Mouse (Mus musculus) cerebellum, postnatal 25 days (tissue): ENCODE results near the gene Rbpj.

ENCODE experiments used
- DNase-seq, 2 experiments: peaks; one replicate each; pipeline ENCODE4 v3.0.0; 2021; ENCODE audit warnings: mixed read lengths in 2 of 2

Rbpj gene

DNA sequence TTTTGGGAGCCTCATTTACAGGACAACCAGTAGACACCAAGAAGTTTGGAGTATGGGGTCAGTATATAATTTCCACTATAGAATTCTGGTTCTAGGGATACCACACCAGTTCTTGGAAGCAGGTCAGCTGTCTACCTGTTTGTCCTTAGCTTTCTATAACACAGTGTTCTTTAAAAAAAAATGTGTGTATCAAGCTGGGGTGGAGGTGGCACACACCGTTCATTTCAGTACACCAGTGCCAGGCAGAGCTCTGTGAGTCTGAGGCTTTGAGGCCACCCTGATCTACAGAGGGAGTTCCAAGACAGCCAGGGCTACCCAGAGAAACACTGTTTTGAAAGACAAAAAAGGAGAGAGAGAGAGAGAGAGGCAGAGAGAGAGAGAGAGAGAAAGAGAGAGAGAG is 87.3 kb downstream of the Rbpj start:
- DNase-seq = no peak

DNA sequence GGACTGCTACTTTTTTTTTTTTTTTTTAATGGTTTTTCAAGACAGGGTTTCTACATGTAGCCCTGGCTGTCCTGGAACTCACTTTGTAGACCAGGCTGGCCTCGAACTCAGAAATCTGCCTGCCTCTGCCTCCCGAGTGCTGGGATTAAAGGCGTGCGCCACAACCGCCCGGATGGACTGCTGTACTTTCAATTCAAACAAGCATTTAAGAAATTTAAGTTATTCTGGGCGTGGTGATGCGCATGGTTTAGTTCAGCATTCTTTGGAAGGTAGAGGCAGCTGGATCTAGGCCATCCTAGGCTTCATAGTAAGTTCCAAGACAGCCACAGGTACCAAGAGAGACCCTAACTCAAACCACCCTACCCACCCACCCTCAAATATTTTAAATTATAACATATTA is 88.2 kb downstream of the Rbpj start:
- no peak for DNase-seq

DNA sequence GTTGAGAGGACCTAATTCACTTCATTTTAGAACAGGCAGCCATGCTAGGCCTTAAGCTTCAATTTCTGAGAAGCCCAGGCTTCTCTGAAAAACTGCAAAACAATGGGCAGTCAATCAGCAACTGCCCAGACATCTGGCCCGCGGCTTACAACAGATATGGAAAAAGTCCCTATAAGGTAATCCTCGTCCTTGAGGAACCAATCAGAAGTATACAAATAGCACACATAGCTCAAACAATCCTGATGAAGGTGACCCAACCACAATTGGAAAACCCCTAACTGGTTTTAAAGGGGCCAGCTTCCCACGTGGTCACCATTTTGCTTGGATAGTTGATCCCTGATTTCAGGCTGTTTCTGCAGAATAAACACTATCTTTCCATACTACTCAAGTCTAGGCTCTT is 89.0 kb downstream of the Rbpj start:
- DNase-seq = no peak

DNA sequence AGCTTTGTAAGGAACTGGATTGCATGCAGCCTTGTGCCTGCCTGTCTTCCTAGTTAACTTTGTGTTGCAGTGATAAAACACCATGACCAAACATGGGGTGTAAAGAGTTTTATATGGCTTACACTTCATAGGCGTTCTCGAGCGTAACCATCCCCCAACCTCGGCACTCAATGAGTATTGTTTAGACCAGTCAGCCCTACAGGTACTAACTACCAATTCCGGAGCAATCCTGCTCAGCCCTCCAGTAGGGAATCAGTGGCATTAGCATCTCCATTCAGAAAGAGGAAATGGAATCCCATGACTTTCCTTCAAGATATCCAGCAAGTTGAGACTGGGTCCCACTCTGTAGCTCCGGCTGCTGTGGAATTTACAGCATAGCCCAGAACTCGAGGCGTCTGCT is 89.5 kb downstream of the Rbpj start:
- no peak for DNase-seq

DNA sequence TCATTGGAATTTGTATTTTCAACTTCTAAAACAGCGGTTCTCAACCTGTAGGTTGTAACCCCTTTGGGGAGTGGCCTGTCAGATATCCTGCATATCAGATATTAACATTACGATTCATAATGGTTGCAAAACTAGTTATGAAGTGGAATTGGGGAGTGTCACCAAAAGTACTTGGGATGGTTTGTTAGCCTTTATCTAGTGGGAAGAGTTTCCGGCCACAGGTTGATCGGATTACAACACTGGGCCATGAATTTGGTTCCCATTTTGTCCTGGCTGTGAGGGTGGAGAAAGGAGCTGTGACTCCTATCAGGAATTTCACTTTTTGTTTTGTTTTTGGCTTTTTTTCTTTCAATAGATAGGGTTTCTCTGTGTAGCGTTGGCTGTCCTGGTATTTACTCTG is 90.0 kb downstream of the Rbpj start:
- no peak for DNase-seq

DNA sequence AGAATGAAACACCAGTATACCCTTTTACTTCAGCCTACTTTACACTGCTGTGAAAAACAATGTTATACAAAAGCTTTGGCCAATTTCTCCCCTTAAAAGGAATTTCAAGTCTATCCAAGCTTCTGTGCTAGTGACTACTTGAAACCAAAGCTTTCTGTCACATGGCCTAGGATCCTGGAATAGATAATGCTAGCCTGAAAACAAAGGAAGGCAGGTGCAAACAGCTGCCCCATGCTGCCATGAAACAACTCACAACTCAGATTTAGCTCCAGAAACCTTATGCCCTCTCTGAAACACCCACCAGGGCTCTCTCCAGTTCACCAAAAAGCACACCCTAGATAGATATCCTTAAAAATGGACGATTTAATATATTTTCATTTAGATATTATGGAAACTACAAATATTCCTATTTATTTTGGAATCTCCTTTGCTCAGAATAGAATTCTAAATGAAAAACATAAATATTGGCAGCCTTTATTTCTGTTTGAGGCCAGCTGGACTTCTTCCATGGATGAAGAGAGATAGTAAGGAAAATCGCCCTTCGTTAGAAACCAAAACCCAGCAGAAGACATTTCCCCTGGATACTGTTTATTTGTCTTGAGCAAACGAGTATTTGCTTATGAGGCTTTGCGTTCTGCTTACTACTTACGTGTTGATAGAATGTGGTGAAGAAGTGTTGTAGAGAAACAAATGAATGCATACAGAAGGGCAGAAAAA is 91.8 kb downstream of the Rbpj start:
- no peak for DNase-seq

DNA sequence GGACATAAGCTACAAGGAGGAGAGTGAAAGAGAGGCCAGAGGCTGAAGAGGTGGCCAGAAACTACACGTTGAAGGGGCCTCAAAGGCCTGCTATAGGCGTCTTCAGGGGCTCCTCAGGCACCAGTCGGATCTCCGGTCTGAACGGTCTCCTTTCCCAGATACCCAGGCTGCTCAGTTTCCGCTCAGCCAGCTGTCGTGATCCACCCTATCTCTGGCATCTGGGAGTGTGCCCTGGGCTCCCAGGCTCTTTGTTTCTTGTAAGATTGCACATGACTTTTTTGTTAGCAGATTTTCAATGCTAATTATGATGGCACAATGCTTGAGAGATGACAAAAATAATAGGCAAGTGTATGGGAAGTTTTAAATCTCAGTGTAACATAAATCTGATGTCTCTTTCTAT is 95.2 kb downstream of the Rbpj start:
- DNase-seq = no peak

DNA sequence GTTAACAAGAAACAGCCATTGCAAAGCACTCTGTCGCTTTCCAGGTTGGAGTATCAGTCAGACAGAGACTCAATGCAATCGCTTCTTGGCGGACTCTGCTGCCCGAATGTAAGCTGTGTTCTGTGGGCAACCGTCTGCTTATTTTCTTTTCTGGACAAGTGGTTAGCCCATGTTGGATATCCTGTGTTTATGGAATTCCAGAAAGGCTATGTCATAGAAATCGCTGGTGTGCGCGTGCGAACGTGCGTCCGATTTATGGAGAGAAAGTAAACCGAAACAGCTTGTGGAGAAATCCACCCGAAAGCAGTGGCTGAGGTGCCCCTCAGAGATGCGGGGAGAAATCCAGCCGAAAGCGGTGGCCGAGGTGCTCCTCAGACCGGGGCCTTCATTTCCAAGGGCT is 98.4 kb downstream of the Rbpj start:
- no peak for DNase-seq

DNA sequence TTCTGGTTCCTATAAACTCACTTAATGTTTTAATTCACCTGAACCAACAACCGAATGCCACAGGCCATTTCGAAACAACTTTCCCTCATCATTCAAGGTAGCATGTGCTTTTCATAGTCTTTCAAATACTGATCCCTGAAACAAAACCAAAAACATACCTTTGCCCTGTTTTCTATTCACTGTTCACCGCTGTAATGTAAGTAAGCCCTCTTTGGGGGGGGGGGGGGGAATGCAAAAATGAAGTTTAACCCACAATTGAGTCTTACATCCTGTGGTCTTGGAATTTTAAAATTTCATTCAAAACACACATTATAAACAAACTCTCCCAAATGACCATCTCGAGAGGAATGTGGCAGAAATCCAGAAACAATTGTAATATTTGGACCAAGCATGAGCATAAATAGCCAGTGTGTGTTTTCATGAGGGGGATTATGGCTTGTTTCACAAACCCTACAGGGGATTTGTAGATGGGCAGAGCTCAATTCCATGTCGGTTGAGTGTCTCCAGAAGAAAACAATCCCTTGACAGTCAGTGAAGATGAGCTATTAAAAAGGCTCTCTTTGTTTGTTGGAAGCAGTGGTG is 99.4 kb downstream of the Rbpj start:
- DNase-seq = no peak

DNA sequence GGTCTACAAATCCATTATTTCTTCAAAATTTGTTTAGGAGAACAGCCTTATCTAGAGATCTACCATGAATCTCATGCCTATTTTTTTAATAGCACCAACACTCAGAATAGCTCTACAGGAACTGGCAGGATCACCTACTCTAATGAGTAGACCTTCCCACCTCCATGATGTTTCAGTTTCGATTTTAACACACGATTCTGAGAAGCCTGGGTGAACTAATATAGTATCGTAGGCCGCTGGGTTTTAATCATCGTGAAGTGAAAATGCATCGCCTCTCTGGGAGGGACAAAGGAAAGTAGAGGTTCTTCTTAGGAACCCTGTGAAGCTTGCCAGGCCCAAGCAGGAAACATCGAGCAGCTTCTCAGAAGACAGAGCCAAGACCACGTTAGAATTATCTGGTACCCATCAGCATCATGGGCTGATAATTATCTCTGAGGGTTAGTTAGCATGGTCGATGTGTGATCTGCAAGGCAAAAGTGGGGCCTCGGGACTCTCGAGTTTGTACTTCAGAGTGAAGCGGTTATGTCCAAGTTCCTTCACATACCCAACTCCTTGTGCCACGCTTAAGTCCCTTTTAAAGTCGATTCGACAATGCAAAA is 100.6 kb downstream of the Rbpj start:
- DNase-seq = no peak

DNA sequence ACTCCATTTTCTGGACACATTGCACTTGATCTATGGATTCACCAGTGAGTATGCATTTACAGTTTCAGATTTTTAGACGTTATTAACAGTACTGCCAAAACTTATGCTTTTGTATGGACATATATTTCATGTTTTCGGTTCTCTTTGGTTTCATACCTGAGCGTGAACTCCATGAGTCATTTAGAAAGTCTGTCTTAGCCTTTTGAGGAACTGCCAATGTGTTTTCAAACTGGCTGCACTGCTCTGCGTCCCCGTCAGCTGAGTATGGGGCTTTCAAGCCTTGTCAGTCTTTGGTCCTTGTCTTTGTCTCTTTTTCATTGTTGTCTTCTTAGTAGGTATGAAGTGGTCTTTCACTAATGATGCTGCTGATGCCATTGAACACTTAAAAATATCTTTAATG is 106.5 kb downstream of the Rbpj start:
- no peak for DNase-seq

DNA sequence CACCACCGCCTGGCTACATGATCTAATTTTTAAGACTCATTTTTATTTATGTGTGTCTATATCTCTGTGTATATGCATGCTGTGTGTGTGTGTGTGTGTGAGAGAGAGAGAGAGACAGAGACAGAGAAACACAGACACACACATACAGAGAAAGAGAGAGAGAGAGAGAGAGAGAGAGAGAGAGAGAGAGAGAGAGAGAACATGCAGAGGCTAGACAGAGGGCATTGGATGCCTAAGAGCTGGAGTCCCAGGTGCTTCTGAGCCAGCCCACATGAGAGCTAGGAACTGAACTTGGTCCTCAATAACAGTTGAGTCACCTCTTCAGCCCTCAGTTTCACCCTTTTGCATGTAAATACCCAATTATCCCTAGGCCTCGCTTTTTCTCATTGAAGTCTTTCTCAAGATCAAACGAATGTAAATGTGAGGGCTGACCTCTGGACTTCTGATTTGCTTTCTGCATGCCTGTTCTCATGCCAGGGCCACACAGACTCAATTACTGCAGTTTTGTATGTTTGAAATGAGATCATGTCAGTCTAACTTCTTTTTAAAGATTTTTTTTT is 109.0 kb downstream of the Rbpj start:
- DNase-seq = no peak

DNA sequence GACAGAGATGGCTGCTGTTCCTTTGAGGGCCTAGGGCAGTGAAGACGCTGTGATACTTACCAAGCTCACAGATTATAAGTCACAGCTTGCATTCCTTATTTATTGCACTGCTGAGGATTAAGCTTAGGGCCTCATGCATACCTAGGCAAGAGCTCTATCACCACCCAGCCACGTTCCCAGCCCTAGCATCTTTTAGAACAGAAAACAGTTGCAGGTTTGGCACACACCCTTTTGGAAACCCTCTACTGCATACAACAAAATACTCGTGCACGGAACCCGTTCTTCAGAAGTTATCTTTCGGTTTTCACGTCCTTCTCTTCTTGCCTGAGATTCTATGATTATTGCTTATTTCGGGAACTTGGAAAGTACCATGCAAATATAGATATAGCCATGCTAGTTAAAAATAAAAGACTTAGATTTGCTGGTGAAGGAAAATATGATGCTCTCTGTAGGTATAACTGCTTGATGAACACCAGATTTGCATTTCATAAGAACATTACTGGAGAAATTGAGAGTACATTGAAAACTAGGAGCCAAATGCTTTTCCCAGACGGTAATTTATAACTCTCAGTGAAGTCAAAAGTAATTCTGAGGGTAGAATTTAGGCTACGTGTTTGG is 111.4 kb downstream of the Rbpj start:
- DNase-seq = no peak

DNA sequence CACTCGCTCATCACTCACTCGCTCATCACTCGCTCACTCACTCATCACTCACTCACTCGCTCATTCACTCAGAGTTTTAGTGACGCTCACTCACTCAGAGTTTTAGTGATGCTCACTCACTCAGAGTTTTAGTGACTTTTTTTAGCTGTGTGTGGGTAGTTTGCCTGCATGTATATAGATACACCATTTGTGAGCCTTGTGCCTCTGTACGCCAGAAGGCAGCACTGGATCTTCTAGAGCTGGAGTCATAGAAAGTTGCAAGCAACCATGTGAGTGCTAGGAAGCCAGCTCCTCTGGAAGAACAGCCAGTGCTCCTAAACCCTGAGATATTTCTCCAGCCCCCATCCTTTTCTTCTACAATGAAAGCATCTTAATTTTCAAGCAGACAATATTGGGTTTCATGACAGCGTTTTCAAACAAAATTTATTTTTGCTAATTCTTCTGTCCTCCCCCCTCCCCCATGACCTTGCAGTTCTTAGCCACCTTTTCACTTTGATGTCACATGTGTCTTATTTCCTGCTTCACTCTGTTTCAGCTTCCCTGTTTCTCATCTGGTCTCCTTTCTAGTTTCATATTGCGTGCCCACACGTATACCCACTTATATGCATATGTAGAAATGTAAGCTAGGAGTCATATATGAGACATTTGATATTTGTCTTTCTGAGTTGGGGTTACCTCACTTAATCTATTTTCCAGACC is 118.3 kb downstream of the Rbpj start:
- DNase-seq = no peak

DNA sequence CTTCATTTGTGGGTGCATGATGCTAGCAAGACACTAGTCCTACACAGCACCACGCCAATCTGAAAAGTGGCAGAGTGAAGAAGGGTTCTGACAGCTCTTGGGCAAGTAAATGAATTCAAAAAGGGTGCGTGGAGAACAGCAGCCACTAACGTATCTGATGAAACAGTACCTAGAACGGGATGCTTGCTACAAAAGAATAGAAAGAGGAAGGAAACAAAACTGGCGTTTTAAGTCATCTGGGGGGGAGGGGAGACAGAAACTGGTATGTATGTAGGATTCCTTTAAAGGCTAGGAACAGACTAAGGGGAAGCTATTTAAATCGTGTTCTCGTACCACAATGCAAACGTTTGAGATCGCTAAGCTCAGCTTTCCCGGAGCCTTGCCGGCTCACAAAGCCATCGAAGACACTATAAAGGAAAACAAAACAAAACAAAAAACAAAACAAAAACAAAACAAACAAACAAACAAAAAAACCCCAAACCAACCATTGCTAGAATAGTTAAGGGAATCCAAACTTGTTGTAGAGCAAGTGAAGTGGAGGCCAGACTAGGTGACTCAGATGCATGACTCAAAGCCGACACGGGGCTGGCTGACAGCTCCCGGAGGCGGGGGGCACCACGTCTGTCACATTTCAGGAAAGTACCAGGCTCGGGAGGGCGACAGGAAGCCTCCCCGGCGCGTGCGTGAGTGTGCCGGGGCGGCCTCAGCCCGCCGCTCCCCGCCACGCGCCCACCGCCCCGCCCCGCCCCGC is 122.6 kb downstream of the Rbpj start:
- peak; percentile 11 to 13 for DNase-seq

DNA sequence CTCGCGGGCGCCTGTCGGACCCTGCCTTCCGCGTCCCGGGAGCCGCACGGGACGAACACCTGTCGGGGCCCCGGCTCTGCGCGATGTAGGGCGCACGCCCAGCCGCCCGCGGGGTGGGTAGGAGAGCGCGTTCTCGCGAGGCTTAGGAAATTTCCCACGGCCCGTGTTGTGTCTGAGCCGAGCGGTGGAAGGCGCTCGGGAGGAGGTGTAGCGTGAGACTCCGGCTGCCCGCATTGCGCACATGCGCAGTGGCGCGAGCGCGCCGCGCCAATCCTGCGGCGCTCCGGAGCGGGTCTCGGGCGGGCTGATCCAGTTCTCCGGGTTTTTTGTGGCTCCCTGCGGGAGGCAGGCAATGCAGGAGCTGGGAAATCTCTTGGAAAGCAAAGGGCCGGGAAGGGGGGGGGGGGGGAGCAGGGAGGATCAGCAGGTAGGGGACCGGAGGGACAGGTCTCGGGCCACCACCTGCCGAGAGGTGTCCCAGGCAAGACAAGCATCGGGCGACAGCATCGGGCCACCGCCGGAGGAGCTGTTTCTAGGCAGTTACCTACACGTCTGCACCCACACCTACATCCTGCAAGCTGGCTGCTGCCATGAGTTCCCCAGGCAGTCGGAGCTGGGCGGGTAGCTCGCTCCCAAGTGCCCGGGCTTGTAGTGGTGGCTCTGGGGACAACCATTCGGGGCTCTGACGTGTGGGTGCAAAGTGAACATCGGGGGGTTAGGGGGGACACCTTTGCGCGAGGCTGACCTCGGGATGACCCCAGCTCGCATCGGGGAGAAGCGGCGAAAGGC is 123.4 kb downstream of the Rbpj start:
- DNase-seq = peak; percentile 99

DNA sequence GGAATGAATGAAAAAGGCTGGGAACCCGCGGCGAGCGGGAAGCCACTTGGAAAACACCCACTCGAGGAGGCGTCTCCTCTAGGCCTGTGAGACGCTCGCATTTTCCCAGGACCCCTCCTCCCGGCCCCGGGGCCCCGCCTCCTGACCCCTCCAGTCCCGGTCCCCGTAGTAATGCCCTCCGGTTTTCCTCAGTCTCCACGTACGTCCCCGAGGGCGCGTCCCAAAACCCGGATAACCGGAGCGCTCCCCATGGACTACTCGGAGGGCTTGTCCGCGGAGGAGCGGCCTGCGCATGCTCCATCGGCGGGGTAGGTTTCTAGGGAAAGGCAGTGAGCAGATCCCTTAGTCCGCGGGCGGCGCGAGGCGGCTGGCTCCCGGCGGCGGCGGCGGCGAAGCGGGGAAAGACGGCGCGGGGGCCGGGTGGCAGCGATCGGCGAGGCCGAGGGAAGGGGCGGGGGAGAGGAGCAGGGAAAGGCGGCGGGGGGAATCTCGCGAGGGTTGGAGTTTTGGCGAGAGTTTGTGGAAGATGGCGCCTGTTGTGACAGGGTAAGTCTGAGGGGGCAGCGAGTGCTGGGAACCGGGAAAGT is 124.3 kb downstream of the Rbpj start:
- DNase-seq = peak; percentile 100

DNA sequence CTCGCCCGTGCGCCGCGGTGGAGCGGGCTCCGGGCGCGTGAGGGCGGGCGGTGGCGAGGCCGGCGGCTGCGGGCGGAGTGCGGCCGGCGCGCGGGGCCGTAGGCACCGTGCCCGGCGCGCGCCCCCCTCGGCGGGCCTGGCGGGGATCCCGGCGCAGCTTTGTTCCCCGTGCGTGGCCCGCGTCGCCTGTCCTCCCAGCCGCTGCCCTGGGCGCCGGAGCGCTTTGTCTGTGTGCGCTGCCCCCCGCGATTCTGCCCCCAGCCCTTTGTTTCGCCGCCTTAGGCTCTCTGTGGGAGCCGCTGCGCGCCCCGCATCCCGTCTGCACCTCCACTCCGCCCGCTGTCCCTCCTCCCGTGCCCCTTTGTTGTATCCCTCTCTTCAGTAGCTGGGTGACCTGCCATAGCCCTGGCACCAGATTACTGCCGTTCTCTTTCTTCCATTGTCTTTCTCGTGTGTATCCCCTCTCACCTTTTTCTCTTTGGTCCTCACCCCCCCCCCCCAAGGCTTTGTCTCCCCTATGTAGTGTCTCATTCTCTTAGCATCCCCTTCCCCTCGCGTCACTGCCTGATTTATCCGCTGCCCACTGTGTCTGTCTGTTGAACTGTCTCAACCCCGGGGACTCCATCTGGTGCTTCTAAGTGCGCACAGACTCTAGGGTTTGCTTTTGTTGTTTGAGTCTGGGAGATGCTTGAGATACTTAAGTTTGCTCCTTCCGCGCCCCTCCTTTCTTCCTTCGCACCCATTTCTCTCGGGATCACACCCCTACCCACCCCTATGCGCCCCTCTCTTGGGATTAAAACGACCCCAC is 125.1 kb downstream of the Rbpj start:
- DNase-seq = peak; percentile 54 to 71

DNA sequence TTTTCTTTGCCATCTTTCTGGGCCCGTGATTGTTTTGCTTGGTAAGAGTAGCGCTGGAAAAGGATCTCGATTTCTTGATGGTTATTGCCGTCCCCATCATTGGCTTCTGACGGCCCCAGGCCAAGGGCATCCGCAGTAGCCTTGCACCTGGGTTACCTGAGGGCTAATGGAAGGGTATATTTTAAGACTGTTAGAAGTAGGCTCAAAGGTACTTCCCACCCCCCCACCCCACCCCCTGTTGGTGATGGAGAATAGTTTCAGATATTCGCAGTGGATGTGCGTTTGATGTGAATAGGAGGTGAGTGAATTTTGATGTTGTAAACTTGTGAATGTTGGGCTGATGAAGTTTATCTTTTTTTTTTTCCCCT is 125.7 kb downstream of the Rbpj start:
- peak in 1 of 2 experiments; percentile 11 for DNase-seq

DNA sequence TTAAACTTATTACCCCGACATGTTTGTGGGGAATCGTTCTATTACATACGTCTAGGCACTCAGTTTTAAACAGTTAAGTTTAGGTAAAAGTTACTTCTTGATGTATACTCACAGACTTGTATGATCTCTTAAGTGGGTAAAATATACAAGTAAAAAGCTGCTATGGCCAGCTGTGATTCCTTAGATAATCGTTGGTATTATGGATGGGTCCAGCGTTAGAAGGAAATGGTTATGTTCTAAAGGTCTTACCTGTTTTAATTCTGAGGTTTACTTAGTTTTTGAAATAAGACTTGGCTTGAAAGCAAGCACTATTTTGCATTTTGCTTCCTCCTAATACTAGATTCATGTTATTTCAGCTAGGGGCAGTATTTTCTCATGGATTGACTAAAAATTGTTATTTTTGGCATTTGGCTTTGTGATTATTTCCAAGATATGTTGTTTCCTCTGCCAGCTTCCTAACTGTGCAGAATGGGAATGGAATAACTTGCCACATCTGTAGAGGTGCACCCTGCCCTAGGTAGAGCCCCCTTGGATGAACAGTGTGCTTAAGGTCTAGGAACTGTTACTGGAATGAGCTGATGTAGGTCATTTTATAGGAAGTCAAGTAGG is 127.2 kb downstream of the Rbpj start:
- no peak for DNase-seq
